ENCODE assay signal across 10 mouse cellular contexts in the genomic region with DNA sequence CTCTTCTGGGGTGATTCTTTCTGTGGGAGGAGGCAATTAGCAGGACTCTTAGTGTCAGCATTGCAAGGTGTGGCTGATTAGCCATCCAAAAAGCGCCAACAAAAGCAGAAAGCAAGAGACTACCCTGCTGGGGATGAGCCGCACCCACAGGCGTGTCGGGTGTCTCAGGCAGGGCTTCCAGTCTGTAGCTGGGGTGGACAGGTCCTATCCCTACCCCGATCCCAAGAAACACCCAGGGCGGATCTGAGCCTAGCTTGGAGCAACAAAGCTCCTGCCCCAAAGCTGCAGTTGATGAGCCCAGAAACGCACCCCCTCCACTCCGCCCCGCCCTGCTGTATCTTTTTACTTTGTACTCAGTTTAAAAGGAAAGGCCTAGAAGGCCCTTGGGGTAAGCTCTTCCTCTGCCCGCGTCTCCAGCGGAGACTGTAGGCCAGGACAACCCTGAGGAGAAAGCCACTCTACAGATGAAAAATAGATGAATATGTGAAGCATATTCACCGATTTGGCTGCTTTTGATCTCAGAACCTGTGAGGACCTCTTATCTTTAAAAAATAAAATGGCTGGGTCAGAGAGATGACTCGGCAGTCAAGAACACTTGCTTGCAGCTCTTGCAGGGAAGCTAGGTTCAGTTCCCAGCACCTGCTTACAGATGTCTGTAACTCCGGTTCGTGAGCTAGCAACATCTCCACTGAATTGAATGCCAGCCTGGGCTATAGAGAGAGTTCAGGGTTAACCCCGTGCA. TPM values are rescaled to one million over a fixed set of nuclear protein-coding genes. Genes with fewer than 3 reads are reported as not detected.
DNase-seq lines count a peak whose midpoint lies in the region; ATAC-seq and TF ChIP-seq lines count a peak whose summit lies in the region.
"Had no signal": no experiment of that assay in that cellular context is flagged by ENCODE, and none has a peak within 500 bp of the region (broad histone marks: within the 10 kb centered on the region; RNA-seq: fewer than 3 reads in every experiment).

No protein-coding gene starts in this region.

- TF ChIP-seq EP300 in heart, postnatal 0 days (IDR thresholded peaks at IDR 0.05; ENCODE audit: low read depth) = no peak

- no peak for ATAC-seq in heart, postnatal 0 days (ENCODE audit: insufficient read depth, low read depth)
- no peak for ATAC-seq in hindbrain, embryonic 16.5 days

- no peak for TF ChIP-seq CTCF in layer of hippocampus, adult 2 months (conservative IDR thresholded peaks at IDR 0.05)
- no peak for TF ChIP-seq CTCF in heart, postnatal 0 days (IDR thresholded peaks at IDR 0.05; ENCODE audit: low read depth)

- no peak overlapping the region for H3K4me3 ChIP-seq in layer of hippocampus, adult 2 months
- no peak overlapping the region for H3K4me3 ChIP-seq in heart, postnatal 0 days (ENCODE audit: low read depth, low read length)
- no peak overlapping the region for H3K4me3 ChIP-seq in hindbrain, embryonic 16.5 days (ENCODE audit: low read length)
- H3K4me3 ChIP-seq: megakaryocyte, embryonic 14.5 days had no signal

- no peaks in the 10 kb centered on the region for H3K36me3 ChIP-seq in heart, postnatal 0 days (replicated peaks; ENCODE audit: control insufficient read depth, insufficient read depth, low read length)
- H3K36me3 ChIP-seq in hindbrain, embryonic 16.5 days (ENCODE audit: control insufficient read depth, insufficient read depth, low read length) = no peaks in the 10 kb centered on the region

- no peak for DNase-seq in layer of hippocampus, adult 2 months (ENCODE audit: low spot score in 2 of 2)
- no peak for DNase-seq in layer of hippocampus, adult 9-10 months (ENCODE audit: low spot score)
- peak; percentile 54 for DNase-seq in T-cell, adult 2 months (ENCODE audit: low spot score)
- DNase-seq in heart, postnatal 0 days (ENCODE audit: low spot score) = no peak
- peak; percentile 68 to 70 for DNase-seq in spleen, postnatal 10 days (ENCODE audit: low spot score in 2 of 2)
- no peak for DNase-seq in natural killer cell, adult 2 months (ENCODE audit: low spot score in 2 of 2)
- DNase-seq in embryo, embryonic 9.5 days (ENCODE audit: extremely low spot score) = no peak
- DNase-seq: embryo, embryonic 11 days had no signal

- H3K27ac ChIP-seq in layer of hippocampus, adult 2 months = peak overlapping the region; percentile 23; the same call in 1 of the 2 replicates
- peak overlapping the region; percentile 7; the same call in 1 of the 2 replicates for H3K27ac ChIP-seq in heart, postnatal 0 days (ENCODE audit: low read depth)
- no peak overlapping the region for H3K27ac ChIP-seq in hindbrain, embryonic 16.5 days (ENCODE audit: low read depth, low read length)

- no peaks in the 10 kb centered on the region for H3K27me3 ChIP-seq in heart, postnatal 0 days (ENCODE audit: control insufficient read depth, insufficient read depth, low read length)
- H3K27me3 ChIP-seq in hindbrain, embryonic 16.5 days (replicated peaks; ENCODE audit: control insufficient read depth, insufficient read depth, low read length) = no peaks in the 10 kb centered on the region
- H3K27me3 ChIP-seq: megakaryocyte, embryonic 14.5 days had no signal

- H3K9ac ChIP-seq in heart, postnatal 0 days (replicated peaks; ENCODE audit: low read depth, low read length) = no peak overlapping the region; the same call in 1 of the 2 replicates
- H3K9ac ChIP-seq in hindbrain, embryonic 16.5 days (ENCODE audit: low read depth, low read length) = no peak overlapping the region

- H3K4me2 ChIP-seq in heart, postnatal 0 days (ENCODE audit: low read depth, low read length) = no peak overlapping the region
- no peak overlapping the region for H3K4me2 ChIP-seq in hindbrain, embryonic 16.5 days (ENCODE audit: low read length)

- no peaks in the 10 kb centered on the region for H3K9me3 ChIP-seq in heart, postnatal 0 days (replicated peaks; ENCODE audit: control insufficient read depth, low read length)
- H3K9me3 ChIP-seq in hindbrain, embryonic 16.5 days (ENCODE audit: control insufficient read depth, low read length) = no peaks in the 10 kb centered on the region
- H3K9me3 ChIP-seq: megakaryocyte, embryonic 14.5 days had no signal

- peaks cover 58% of the 10 kb centered on the region for H3K4me1 ChIP-seq in heart, postnatal 0 days (ENCODE audit: control insufficient read depth, insufficient read depth)
- no peaks in the 10 kb centered on the region; the same call in 1 of the 2 replicates for H3K4me1 ChIP-seq in hindbrain, embryonic 16.5 days (ENCODE audit: control insufficient read depth, insufficient read depth, low read depth, low read length)

- WGBS in heart, postnatal 0 days = 76% methylated on average over 17 of the region's 17 CpGs
- WGBS in hindbrain, embryonic 16.5 days = 77% methylated on average over 17 of the region's 17 CpGs

RNA-seq across cellular contexts. Expression of a gene that starts 21.2 kb away (rescaled TPM):
- total RNA-seq in layer of hippocampus, adult 2 months (2021) = 10 to 100 TPM; 54.3 to 60.0 TPM
- total RNA-seq in heart, postnatal 0 days (2014; rRNA removed; ENCODE audit: low replicate concordance) = 27.9 and 28.7 TPM in 2 replicates
- polyA plus RNA-seq in heart, postnatal 0 days (2015; fragmentation: Nextera tagmentation; extraction: Ambion mirVana) = 29.2 and 31.6 TPM in 2 replicates
- polyA plus RNA-seq in hindbrain, embryonic 16.5 days (2015; fragmentation: Nextera tagmentation; extraction: Ambion mirVana) = 41.5 and 43.0 TPM in 2 replicates

RNA-seq across cellular contexts. Expression of a gene that starts 29.9 kb away (rescaled TPM):
- 10 to 100 TPM; 65.9 to 69.3 TPM for total RNA-seq in layer of hippocampus, adult 2 months (2021)
- 26.7 and 45.6 TPM in 2 replicates for total RNA-seq in heart, postnatal 0 days (2014; rRNA removed; ENCODE audit: low replicate concordance)
- 153 and 158 TPM in 2 replicates for polyA plus RNA-seq in heart, postnatal 0 days (2015; fragmentation: Nextera tagmentation; extraction: Ambion mirVana)
- 149 and 157 TPM in 2 replicates for polyA plus RNA-seq in hindbrain, embryonic 16.5 days (2015; fragmentation: Nextera tagmentation; extraction: Ambion mirVana)

Comparison
In these comparisons a context has a peak if more than half of its experiments do, and no peak if none do; other contexts are left out.
1. DNase-seq: peak in T-cell, adult 2 months (single experiment) and spleen, postnatal 10 days (2 of 2); none in layer of hippocampus, adult 2 months (0 of 2), layer of hippocampus, adult 9-10 months (single experiment), heart, postnatal 0 days (single experiment), natural killer cell, adult 2 months (0 of 2) and embryo, embryonic 9.5 days (single experiment).